Mouse (Mus musculus) right cerebral cortex, postnatal 10 days (tissue): ENCODE measurements at regions not wholly inside any gene's neighbourhood (a gene's known extent, or its start where the extent isn't known, plus 50 kb on each side); places are given as distances from the start of the nearest gene placed in this dataset.
A peak's percentile ranks its signal among the peaks of the same experiment; 100 is the strongest.

Source experiments
- DNase-seq, 2 experiments: peaks; one replicate each; pipeline ENCODE4 v3.0.0; 2021; ENCODE audit warnings: low spot score in 2 of 2

DNA sequence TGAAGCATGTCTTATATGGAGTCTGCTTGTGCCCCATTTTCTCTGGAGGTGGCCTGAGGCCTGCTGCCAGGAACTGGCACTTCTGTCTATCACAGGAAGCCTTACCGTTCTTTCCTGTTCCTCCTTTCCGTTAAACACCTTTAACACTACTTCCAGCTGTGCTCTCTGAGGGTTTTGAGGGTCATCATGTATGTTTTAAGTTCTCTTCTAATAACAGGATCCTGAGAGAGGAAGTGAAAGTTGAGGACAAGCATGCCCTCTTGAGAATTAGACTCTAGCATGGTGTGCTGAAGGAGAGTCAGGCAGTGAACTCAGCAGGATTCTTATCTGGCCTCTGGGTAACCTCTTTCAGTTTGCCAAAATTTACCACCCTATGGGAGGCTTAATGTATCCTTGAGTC lies 418.0 kb upstream of the 9430069I07Rik start:
- no peak for DNase-seq

DNA sequence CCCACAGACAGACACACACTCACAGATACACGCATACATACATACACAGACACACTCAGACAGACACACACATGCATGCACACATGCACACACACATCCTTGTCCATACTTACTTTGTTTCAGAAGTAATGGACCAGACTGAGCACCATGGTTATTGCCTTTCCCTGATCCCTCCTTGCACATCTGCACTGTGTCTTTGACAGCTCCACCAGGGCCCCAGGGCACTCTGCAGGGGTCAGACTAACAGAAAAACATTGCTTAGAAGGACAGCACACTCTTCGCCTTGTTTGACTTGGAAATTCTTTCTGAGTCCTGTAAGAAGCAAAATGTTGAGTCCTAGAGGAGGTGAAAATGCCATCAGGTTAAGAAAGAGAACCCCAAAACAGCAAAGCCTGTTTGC lies 394.1 kb upstream of the 9430069I07Rik start:
- no peak for DNase-seq

DNA sequence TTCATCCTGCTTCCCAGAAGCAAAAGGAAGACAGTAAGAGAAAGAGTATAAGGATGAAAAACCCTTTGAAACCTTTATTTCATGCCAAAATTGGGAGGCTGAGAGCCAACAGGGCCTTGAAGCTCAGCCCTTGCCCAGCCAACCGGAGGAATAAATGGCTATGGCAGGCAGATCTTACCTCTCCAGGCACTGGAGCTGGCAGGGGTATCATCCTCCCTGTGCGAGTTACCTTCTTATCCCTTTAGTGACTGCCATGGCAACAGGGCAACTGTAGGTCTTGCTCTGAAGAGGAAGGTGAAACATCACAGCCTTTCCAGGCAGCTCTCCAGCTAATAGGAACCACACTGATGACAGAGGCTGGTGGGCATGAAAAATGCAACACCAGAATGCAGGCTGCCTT lies 393.3 kb upstream of the 9430069I07Rik start:
- no peak for DNase-seq

DNA sequence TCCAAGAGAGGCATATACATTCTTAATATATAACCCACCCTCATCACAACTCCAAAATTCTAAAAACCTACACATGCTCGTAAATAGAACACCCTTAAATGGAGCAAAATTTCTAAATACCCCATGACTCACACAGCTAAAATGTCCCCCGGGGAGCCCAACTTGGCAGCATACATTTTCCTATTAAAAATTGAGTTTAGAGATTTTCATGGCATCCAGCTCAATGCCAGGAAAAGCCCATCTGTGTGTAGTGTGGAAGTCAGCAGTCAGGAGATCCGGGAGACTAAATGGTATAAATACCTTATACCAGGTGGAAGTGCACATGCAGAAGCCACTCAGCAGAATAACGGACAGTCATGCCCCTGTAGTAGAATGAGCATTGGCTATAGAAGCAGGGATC lies 389.4 kb upstream of the 9430069I07Rik start:
- peak; percentile 26 to 47 for DNase-seq

DNA sequence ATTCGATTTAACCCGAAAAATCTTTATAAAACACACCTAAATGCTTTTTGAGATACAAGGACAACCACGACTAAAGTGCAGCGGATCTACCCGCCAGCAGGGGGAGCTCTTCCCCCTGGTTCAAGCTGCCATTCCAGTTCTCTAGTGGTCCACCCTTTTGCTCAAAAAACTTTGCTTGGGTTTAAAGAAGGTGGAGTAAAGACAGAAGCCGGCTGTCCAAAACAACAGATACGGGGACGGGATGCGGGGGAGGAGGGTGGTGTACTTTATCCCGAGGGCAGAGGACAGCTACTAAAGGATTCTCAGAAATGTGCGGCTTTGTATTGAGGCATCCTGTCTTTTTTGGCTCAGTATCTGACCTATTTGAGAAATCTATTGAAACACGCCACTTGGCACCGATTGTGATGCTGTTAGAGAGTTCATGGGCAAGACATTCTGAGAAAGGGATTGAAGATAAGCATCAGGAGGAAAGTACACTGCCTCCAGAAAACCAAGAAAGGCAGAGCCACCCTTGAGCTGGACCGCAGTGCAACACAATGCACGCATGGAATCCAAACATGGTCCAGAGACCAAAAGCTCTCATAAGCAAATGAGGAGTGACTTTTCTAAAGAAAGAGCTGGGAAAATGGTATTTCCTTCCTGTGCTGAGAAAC lies 385.6 kb upstream of the 9430069I07Rik start:
- DNase-seq, result peak in 1 of 2 experiments; percentile 52

DNA sequence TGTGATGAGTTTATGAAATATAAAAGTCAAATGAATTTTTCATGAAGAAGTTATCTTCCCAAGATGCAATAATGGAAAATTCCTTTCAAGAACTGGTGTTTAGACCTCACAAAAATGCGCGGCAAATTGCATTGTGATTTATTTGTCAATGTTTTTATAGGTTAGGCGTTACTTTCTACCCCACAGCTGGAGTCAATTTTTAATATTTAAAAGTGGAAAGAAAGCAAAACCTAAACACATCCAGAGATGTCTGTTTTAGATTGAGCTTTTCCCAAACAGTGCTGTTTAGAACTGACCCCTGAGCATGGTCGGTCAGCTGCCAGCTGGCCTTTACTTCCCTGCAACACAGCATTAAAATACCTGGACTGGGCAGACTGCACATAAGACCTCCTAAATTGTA lies 383.8 kb upstream of the 9430069I07Rik start:
- DNase-seq, result no peak
